Mouse (Mus musculus) large intestine, adult 2 months (tissue): Measurements from ENCODE around the gene Cyp51. TPM values are rescaled to one million over a fixed set of nuclear protein-coding genes. Genes with fewer than 3 reads are reported as not detected.
"Not testable (repeated sequence)": the region's sequence is repeated elsewhere in the genome, so short reads cannot be mapped to it uniquely, and the experiment has no call there.

Source experiments
- DNase-seq: peaks from one replicate; pipeline ENCODE4 v3.0.0-alpha.2; 2012; ENCODE audit warnings: low read depth, low spot score
- WGBS: fragments of 180-500 bp; shearing (Covaris S2); methylation state at CpG from one replicate; pipeline ENCODE4 v1.1.7; 2018; 5-methylcytosine and 5-hydroxymethylcytosine counted together
- polyA plus RNA-seq: library from polyadenylated mRNA; depleted of rRNA; stranded (reverse); fragments of >200 nt; gene quantifications from 2 replicates; pipeline ENCODE4 v1.2.3, GENCODE M21; 2012; rRNA removed

Gene Cyp51
- polyA plus RNA-seq = 56.5 and 74.4 TPM in 2 replicates

GRCm38 (mm10) chr5:4104341-4105040 is at the start of gene Cyp51:
Cyp51 (minus strand) TSS chr5:4104746.
- WGBS = under 1% methylated on average over 59 of the region's 59 CpGs
- DNase-seq = peak; percentile 59

GRCm38 (mm10) chr5:4112570-4113098 is 8.1 kb upstream of the Cyp51 start:
- WGBS = 88% methylated on average over 5 of the region's 5 CpGs
- DNase-seq = no peak

GRCm38 (mm10) chr5:4107056-4107455 is 2.5 kb upstream of the Cyp51 start:
- not testable (repeated sequence) for DNase-seq
- 75% methylated on average over 7 of the region's 7 CpGs for WGBS

GRCm38 (mm10) chr5:4105651-4106186 is 1.2 kb upstream of the Cyp51 start:
- no peak for DNase-seq
- 90% methylated on average over 2 of the region's 2 CpGs for WGBS

- WGBS = 1% methylated on average over 41 of the region's 41 CpGs
- no peak for DNase-seq
Measured at GRCm38 (mm10) chr5:4103626-4104340, 763 bp downstream of the Cyp51 start.

DNA sequence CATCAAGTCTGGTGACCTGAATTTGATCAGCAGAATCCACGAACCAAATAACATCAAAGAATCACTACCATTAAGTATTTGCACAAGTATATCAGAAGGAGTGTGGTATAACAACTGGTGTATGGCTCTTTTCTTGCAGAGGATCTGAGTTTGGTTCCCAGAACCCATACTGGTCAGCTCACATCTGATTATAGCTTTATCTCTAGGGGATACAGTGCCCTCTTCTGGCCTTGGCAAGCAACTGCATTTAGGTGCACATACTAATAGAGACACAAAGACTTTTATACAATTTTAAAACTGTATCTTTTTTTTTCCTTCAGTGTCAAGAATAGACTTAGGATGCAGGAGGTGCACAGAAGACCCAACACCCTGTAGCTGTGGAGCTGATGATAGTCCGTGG is 2.8 kb downstream of the Cyp51 start:
- DNase-seq = no peak
- 98% methylated on average over 2 of the region's 2 CpGs for WGBS

DNA sequence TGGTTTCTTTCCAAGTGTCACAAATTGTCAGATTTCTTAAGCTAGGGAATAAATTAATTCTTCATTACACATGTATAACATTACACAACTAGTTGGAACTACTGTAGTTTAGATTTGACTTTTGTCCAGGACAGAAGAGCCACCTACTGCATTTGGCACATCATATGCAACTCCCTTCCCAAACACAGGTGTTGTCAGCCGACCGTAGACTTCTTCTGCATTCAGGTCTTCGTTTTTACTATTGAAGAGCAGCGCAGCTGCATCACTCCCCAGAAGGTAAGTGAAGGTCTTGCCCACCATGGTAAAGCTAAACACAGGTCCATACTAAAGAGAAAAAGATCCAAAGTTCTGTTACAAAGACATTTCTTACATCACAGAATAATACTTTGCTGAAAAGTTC is 3.5 kb downstream of the Cyp51 start:
- WGBS = 89% methylated on average over 4 of the region's 4 CpGs

GRCm38 (mm10) chr5:4094471-4094870 is 10.1 kb downstream of the Cyp51 start:
- 98% methylated on average over 5 of the region's 5 CpGs for WGBS
- DNase-seq = no peak

More for the DNA sequence above, 3.5 kb downstream of the Cyp51 start:
- no peak for DNase-seq

- no peak for DNase-seq
- 87% methylated on average over 5 of the region's 5 CpGs for WGBS
Measured at GRCm38 (mm10) chr5:4088190-4088589, 16.4 kb downstream of the Cyp51 start.

DNA sequence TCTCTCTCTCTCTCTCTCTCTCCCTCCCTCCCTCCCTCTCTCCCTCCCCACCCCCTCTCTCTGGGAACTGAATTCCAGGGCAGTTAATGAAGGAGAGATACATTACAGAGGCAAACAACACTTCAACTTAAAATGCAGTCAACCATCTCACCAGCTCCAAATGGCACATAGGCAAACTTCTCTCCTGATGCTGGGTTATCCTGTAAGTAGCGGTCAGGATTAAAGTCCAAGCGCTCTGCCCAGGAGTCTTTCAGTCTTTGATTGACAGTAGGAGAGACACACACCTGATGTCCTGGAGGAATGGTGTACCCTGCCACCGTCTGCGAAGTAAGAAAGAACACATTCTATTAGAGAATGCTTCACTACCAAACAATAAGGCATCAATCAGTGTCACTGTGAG is 18.2 kb downstream of the Cyp51 start:
- WGBS = 96% methylated on average over 4 of the region's 4 CpGs
- DNase-seq = no peak

GRCm38 (mm10) chr5:4084948-4085347 is 19.6 kb downstream of the Cyp51 start:
- DNase-seq = no peak
- WGBS = 68% methylated on average over 7 of the region's 7 CpGs

- no peak for DNase-seq
- WGBS = 61% methylated on average over 2 of the region's 2 CpGs
Measured at GRCm38 (mm10) chr5:4081513-4081912, 23.0 kb downstream of the Cyp51 start.

DNA sequence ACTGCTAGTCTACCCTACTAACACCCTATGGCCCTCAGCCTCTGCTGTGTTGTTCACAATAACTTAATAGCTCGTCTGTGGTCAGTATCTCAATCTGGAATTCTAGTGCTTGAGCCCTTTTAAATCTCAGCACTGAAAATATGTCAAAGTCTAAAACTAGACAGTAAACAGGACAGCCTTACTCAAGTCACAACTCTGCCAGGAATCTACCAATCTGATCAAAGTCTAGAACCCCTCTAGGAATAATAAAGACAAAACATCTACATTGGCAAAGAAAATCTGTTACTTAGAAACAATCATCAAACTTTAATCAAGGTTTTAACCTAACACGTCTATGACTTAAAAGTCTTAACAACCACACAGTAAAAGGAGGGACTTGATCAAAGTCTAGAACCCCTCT is 23.7 kb downstream of the Cyp51 start:
- 72% methylated on average over 2 of the region's 2 CpGs for WGBS
- DNase-seq = no peak

DNA sequence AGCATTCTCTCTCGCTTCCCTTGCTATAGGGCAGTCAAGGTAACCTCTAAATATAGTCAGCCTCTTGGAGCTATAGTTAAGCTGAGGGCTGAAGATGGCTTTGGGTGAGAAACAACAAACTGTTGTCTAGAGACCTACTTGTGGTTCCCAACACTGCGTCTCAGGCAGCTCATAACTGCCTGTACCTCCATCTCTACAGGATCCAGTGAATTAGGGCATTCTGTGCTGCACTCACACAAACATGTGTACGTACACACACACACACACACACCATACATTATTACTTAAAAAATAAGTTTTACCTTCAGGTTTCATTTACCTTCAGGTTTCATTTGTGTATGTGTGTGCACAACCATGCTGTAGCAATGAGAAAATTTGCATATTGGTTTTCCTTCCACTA is 25.5 kb downstream of the Cyp51 start:
- no peak for DNase-seq
- 95% methylated on average over 3 of the region's 3 CpGs for WGBS

GRCm38 (mm10) chr5:4067203-4067602 is 37.3 kb downstream of the Cyp51 start:
- WGBS = 69% methylated on average over 3 of the region's 3 CpGs
- no peak for DNase-seq

DNA sequence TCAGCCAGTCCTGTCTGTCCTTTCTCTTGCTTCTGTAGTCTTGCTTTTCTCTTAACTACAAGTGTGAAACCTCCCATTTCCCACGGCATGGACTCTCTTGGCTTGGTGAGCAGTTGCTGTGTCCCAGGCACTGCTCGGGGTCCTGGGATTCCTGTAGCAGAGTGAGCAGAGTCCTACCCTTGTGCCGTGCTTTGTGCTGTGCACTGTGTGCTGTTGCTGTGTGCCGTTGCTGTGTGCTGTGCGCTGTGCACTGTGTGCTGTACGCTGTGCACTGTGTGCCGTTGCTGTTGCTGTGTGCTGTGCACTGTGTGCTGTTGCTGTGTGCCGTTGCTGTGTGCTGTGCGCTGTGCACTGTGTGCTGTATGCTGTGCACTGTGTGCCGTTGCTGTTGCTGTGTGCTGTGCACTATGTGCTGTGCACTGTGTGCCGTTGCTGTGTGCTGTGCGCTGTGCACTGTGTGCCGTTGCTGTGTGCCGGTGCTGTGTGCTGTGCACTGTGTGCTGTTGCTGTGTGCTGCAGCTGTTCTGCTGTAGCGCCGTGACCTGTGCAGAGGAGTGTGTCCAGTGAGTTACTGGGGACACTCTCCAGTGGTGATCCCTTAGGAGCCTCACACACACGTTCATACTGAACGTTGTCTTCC is 38.0 kb downstream of the Cyp51 start:
- no peak for DNase-seq
- 91% methylated on average over 18 of the region's 18 CpGs for WGBS

DNA sequence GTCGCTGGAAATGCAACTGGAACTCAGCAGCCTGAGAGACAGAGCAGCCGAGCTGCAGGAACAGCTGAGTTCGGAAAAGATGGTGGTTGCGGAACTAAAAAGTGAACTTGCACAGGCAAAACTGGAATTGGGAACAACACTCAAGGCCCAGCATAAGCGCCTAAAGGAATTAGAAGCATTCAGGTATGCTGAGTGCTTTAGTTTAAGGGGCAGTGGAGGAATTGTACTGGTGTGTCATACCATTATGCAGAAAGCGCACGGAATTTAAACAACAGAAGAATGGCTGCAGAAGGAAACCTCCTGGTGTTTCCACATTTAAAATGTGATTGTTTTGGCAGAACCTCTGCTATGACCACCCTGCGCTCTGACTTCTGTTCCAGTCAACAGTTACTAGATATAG is 44.2 kb downstream of the Cyp51 start:
- 96% methylated on average over 8 of the region's 8 CpGs for WGBS
- DNase-seq = no peak

DNA sequence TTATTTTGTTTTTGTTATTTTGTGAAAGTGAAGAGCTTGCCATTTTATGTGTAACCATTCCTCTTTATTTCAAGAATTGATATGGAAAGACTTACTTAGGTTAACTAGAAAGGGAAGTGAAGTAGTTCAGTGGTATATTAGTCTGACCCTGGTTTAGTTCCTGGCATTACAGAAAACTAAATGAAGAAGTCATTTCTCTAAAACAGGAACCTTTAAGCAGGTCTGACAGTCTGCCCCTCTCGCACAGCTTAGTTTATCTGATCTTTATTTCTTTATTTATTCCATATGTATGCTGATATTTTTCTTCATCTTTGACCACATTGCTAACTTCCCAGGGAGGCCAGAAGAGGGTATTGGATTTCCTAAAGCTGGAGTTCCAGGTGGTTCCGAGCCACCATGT is 63.6 kb downstream of the Cyp51 start:
- 100% methylated on average over 2 of the region's 2 CpGs for WGBS
- no peak for DNase-seq

GRCm38 (mm10) chr5:4040372-4040771 is 64.2 kb downstream of the Cyp51 start:
- DNase-seq = no peak
- 90% methylated on average over 6 of the region's 6 CpGs for WGBS

GRCm38 (mm10) chr5:4039351-4039750 is 65.2 kb downstream of the Cyp51 start:
- WGBS = 91% methylated on average over 8 of the region's 8 CpGs
- DNase-seq = no peak
